Mouse (Mus musculus) liver, embryonic 11.5 days (tissue): Measurements from ENCODE around the gene Aak1. TPM values are rescaled to one million over a fixed set of nuclear protein-coding genes. Genes with fewer than 3 reads are reported as not detected.

Experiments
- ATAC-seq: fragments of 200-750 bp; cut with Nextera tagmentation; replicated peaks from 2 replicates; pipeline ENCODE4 v1.8.0; 2017; ENCODE audit warnings: moderate number of reproducible peaks, mild to moderate bottlenecking, moderate TSS enrichment, moderate library complexity; ENCODE audit not compliant: low FRiP score
- DNase-seq: peaks from one replicate; pipeline ENCODE4 v3.0.0-alpha.2; 2017; ENCODE audit warnings: low spot score
- H3K27ac ChIP-seq: fragments of 300-500 bp; sonication (generic); 2 replicates; pipeline ENCODE4 v1.5.1; 2014; ENCODE audit warnings: mild to moderate bottlenecking, low read depth, low read length, control low read depth
- H3K27me3 ChIP-seq: fragments of 300-500 bp; sonication (generic); replicated peaks from 2 replicates; pipeline ENCODE4 v1.6.1; 2014; ENCODE audit warnings: low read length, mixed read lengths; ENCODE audit not compliant: control insufficient read depth, insufficient read depth
- H3K36me3 ChIP-seq: fragments of 300-500 bp; sonication (generic); 2 replicates; pipeline ENCODE4 v1.6.1; 2014; ENCODE audit warnings: mild to moderate bottlenecking, low read length, moderate library complexity, mixed read lengths; ENCODE audit not compliant: control insufficient read depth, insufficient read depth
- H3K4me1 ChIP-seq: fragments of 300-500 bp; sonication (generic); replicated peaks from 2 replicates; pipeline ENCODE4 v1.6.1; 2014; ENCODE audit warnings: low read length, mixed read lengths; ENCODE audit not compliant: control insufficient read depth, insufficient read depth
- H3K4me2 ChIP-seq: fragments of 300-500 bp; sonication (generic); 2 replicates; pipeline ENCODE4 v1.6.1; 2014; ENCODE audit warnings: mild to moderate bottlenecking, control low read depth, moderate library complexity
- H3K4me3 ChIP-seq: fragments of 300-500 bp; sonication (generic); 2 replicates; pipeline ENCODE4 v1.5.1; 2014; ENCODE audit warnings: low read depth, low read length, control low read depth
- H3K9ac ChIP-seq: fragments of 300-500 bp; sonication (generic); 2 replicates; pipeline ENCODE4 v1.6.1; 2014; ENCODE audit warnings: low read depth, low read length, control low read depth
- H3K9me3 ChIP-seq: fragments of 300-500 bp; sonication (generic); 2 replicates; pipeline ENCODE4 v1.6.1; 2016; ENCODE audit warnings: low read length, inconsistent platforms, mixed read lengths; ENCODE audit not compliant: control insufficient read depth
- WGBS: fragments of 180-500 bp; shearing (Covaris S2); extraction: QIAGEN DNeasy Blood & Tissue Kit; methylation state at CpG from one replicate; pipeline ENCODE4 v1.1.7; 2014; 5-methylcytosine and 5-hydroxymethylcytosine counted together
- polyA plus RNA-seq: library from polyadenylated mRNA; unstranded; fragments of >200 nt; fragmentation: Nextera tagmentation; extraction: Ambion mirVana; gene quantifications from 2 replicates; pipeline ENCODE4 v1.2.1, GENCODE M21; 2014

Gene Aak1
- polyA plus RNA-seq, 1 experiment from 2014 or later: 13.1 TPM

GRCm38 (mm10) chr6:86848580-86848914, 770 bp upstream of the Aak1 start:
- DNase-seq (no peak), ATAC-seq (peak; percentile 32)
- Histone ChIP-seq H3K27me3 (no peaks in the 10 kb centered on the region), H3K4me1 (peaks cover 37% of the 10 kb centered on the region), H3K9me3 (no peaks in the 10 kb centered on the region), H3K9ac (peak overlapping the region; percentile 89), H3K4me2 (peak overlapping the region; percentile 87), H3K4me3 (peak overlapping the region; percentile 85), H3K27ac (peak overlapping the region; percentile 85), H3K36me3 (no peaks in the 10 kb centered on the region)
- WGBS: 3% methylated on average over 12 of the region's 12 CpGs

GRCm38 (mm10) chr6:86849692-86850445, 552 bp downstream of the Aak1 start:
- H3K9me3 ChIP-seq: no peaks in the 10 kb centered on the region
- peak overlapping the region; percentile 89 for H3K9ac ChIP-seq
- peak overlapping the region; percentile 88 for H3K4me2 ChIP-seq
- ATAC-seq: peak; percentile 48
- WGBS: under 1% methylated on average over 36 of the region's 36 CpGs
- peaks cover 38% of the 10 kb centered on the region for H3K4me1 ChIP-seq
- H3K27ac ChIP-seq: peak overlapping the region; percentile 85
- H3K27me3 ChIP-seq: no peaks in the 10 kb centered on the region
- H3K4me3 ChIP-seq: peak overlapping the region; percentile 85
- no peak for DNase-seq
- H3K36me3 ChIP-seq: no peaks in the 10 kb centered on the region

GRCm38 (mm10) chr6:86850588-86850987, 1.3 kb downstream of the Aak1 start:
- Histone ChIP-seq H3K4me3 (peak overlapping the region; percentile 85), H3K9me3 (no peaks in the 10 kb centered on the region), H3K27me3 (no peaks in the 10 kb centered on the region), H3K9ac (peak overlapping the region; percentile 89), H3K4me2 (peak overlapping the region; percentile 88), H3K36me3 (no peaks in the 10 kb centered on the region), H3K27ac (peak overlapping the region; percentile 35; the same call in 1 of the 2 replicates), H3K4me1 (peaks cover 38% of the 10 kb centered on the region)
- DNase-seq (no peak), ATAC-seq (no peak)
- 11% methylated on average over 4 of the region's 4 CpGs for WGBS

GRCm38 (mm10) chr6:86851561-86851960, 2.2 kb downstream of the Aak1 start:
- DNase-seq: no peak
- Histone ChIP-seq H3K9ac (peak overlapping the region; percentile 31; the same call in 1 of the 2 replicates), H3K27ac (no peak overlapping the region), H3K4me2 (peak overlapping the region; percentile 88), H3K4me1 (peaks cover 38% of the 10 kb centered on the region), H3K36me3 (0 out of 2 replicates have a peak, but pooled peaks cover 4% of the 10 kb centered on the region), H3K4me3 (peak overlapping the region; percentile 85; the same call in 1 of the 2 replicates), H3K9me3 (no peaks in the 10 kb centered on the region), H3K27me3 (no peaks in the 10 kb centered on the region)
- WGBS: 14% methylated on average over 1 of the region's 1 CpGs
- no peak for ATAC-seq

GRCm38 (mm10) chr6:86853928-86854327, 4.6 kb downstream of the Aak1 start:
- Histone ChIP-seq H3K27ac (no peak overlapping the region), H3K4me3 (no peak overlapping the region), H3K36me3 (peaks cover 4% of the 10 kb centered on the region; the same call in 1 of the 2 replicates), H3K27me3 (no peaks in the 10 kb centered on the region), H3K9ac (no peak overlapping the region), H3K4me1 (peaks cover 38% of the 10 kb centered on the region), H3K4me2 (no peak overlapping the region), H3K9me3 (no peaks in the 10 kb centered on the region)
- DNase-seq (no peak), ATAC-seq (no peak)
- WGBS: 71% methylated on average over 3 of the region's 3 CpGs

- Histone ChIP-seq H3K27ac (no peak overlapping the region), H3K4me3 (no peak overlapping the region), H3K36me3 (peaks cover 4% of the 10 kb centered on the region; the same call in 1 of the 2 replicates), H3K4me1 (peaks cover 38% of the 10 kb centered on the region), H3K9ac (no peak overlapping the region), H3K4me2 (no peak overlapping the region), H3K9me3 (no peaks in the 10 kb centered on the region), H3K27me3 (no peaks in the 10 kb centered on the region)
- no peak for DNase-seq
- ATAC-seq: no peak
- 83% methylated on average over 4 of the region's 4 CpGs for WGBS
These were observed 5.6 kb downstream of the Aak1 start for GRCm38 (mm10) chr6:86854941-86855340.

- Histone ChIP-seq H3K27me3 (no peaks in the 10 kb centered on the region), H3K4me1 (peaks cover 6% of the 10 kb centered on the region), H3K4me3 (no peak overlapping the region), H3K9ac (no peak overlapping the region), H3K36me3 (peaks cover 11% of the 10 kb centered on the region; the same call in 1 of the 2 replicates), H3K9me3 (no peaks in the 10 kb centered on the region), H3K4me2 (no peak overlapping the region), H3K27ac (no peak overlapping the region)
- WGBS: 70% methylated on average over 3 of the region's 3 CpGs
- DNase-seq: no peak
- ATAC-seq: peak; percentile 61
These were observed 9.3 kb downstream of the Aak1 start for GRCm38 (mm10) chr6:86858606-86859005.

GRCm38 (mm10) chr6:86860732-86861463, 11.6 kb downstream of the Aak1 start:
- Histone ChIP-seq H3K36me3 (peaks cover 11% of the 10 kb centered on the region; the same call in 1 of the 2 replicates), H3K4me2 (no peak overlapping the region), H3K9me3 (no peaks in the 10 kb centered on the region), H3K4me1 (peaks cover 5% of the 10 kb centered on the region; the same call in 1 of the 2 replicates), H3K27me3 (no peaks in the 10 kb centered on the region), H3K27ac (no peak overlapping the region), H3K9ac (no peak overlapping the region), H3K4me3 (no peak overlapping the region)
- ATAC-seq (no peak), DNase-seq (no peak)
- WGBS: 83% methylated on average over 9 of the region's 9 CpGs
